Mouse (Mus musculus) right cerebral cortex, adult 18-20 months (tissue): ENCODE data around the gene Rpa2.

Experiments
- DNase-seq: peaks from one replicate; pipeline ENCODE4 v3.0.0; 2022; ENCODE audit warnings: mixed read lengths

The Rpa2 gene

GRCm38 (mm10) chr4:132805146-132805545 lies 37.0 kb downstream of the Rpa2 start:
- no peak for DNase-seq

- DNase-seq = no peak
These were observed 37.6 kb downstream of the Rpa2 start for GRCm38 (mm10) chr4:132805599-132806197.

DNA sequence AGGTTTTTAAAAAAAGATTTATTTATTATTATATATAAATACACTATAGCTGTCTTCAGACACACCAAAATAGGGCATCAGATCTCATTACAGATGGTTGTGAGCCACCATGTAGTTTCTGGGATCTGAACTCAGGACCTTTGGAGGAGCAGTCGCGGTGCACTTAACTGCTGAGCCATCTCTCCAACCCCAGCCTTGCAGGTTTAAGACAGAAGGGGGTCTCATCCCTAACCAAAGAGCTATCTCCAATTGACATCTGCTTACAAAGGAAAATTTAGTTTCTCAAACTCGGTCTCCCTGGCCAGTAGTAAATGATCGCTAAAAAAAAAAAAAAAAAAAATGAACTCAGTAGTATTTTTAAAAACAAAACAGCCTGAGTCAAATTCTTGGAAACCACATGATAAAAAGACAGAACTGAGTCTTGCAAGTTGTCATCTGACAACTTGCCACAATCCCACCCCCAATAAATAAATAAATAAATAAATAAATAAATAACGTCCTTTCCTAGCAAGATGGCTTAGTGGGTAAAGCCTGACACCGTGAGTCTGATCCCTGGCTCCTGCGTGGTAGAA lies 38.6 kb downstream of the Rpa2 start:
- no peak for DNase-seq

- DNase-seq = no peak
These were observed 39.9 kb downstream of the Rpa2 start for GRCm38 (mm10) chr4:132807771-132808641.

- DNase-seq = peak; percentile 87
These were observed 41.5 kb downstream of the Rpa2 start for GRCm38 (mm10) chr4:132809621-132810020.

DNA sequence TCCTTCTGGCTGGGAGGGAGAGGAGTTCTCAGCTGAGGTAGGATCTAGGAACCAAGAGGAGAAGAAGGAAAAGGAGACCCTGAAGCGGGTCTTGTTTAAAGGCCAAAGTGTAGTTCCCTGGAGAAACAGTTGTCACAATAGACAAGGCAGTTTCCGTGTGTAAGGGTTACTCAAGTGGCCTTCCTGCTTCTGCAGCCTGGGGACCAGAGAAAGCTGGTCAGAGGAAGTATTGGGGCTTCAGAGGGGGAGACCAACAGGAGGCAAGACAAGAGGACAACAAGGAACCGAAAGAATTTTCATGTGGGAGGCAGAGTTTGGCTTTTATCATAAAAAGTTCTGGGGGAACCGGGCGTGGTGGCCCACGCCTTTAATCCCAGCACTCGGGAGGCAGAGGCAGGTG lies 48.3 kb downstream of the Rpa2 start:
- DNase-seq = no peak

DNA sequence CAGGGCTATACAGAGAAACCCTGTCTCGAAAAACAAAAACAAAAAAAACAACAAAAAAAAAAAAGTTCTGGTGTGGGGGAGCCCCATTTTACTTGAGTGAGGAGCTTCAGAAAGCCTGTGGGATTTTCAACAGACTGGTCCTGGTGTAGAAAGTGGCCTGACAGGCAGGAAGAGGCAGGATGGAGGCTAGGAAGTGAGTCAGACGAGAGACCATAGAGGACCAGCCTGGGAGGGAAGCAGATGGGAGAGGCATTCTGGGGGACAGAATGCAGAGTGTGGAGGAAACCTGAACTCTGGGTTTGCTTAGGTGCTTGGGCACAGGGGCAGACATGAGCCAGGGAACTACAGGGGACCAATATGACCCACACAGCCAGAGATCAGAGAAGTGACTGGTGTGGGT lies 48.7 kb downstream of the Rpa2 start:
- DNase-seq = no peak

- no peak for DNase-seq
These were observed 50.3 kb downstream of the Rpa2 start for GRCm38 (mm10) chr4:132818442-132818841.

GRCm38 (mm10) chr4:132823614-132824366 lies 55.7 kb downstream of the Rpa2 start:
- DNase-seq = peak; percentile 55
